Mouse (Mus musculus) retina, postnatal 7 days (tissue): ENCODE data around the gene Slc7a11.

ENCODE experiments used
- DNase-seq: peaks from one replicate; pipeline ENCODE4 v3.0.0-alpha.2; 2012; ENCODE audit warnings: low read depth, low spot score

Gene Slc7a11

DNA sequence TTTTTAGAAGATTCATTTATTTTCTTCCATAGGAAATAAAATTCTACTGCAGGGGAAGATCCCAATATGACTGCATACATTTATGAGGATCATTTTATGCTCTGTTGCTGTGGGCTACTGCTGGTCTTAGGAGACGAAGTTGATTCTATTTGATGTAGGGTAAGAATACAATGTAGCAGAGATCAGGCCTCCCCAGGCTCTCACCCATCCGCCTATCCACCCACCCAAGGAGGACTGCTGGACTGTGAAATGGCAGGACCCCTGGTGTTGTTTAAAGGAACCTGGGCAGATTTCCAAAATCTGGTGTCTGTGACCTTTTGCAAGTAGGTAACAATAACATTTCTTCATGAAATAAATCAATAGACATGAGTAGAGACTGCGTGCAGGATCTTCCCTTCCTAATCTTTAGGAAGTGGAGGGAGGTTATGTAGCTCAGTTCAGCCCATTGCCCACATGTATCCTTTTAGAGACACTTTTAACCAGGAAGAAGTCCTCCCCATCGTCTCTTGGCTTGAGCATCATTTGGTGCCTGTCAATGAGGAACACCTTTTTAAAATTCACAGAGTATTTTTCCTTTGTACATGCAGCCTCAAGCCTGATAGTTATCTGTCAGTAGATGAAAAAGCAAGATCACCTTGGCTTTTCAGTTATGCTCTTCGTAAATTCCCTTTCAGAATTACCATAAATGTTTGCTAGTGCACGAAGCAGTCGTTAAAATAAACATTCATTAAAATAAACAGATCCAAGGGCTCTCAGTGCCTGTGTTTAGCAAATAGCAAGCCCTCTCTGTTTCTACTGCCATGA lies 576.1 kb downstream of the Slc7a11 start:
- no peak for DNase-seq

DNA sequence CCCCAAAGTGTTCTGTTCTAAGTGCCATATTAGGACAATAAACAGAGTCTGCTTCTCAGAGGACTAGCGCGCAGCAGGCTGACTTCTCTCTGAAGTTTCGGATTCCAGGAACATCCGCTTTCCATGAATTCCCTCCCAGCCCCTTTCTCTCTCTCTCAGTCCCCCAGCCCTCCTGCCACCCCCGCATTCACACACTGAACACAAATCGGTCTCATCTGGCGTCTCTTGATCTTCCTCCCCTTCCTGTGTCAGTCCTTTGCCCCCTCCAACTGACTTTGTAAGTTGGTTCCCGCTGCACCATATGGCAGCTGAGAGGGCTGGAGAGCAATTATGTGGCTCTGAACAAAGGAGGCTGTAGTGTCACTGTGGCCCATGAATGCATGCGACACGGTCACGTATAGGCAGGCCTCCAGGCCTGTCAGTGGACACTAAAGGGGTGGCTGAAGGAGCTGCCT lies 577.3 kb downstream of the Slc7a11 start:
- no peak for DNase-seq

DNA sequence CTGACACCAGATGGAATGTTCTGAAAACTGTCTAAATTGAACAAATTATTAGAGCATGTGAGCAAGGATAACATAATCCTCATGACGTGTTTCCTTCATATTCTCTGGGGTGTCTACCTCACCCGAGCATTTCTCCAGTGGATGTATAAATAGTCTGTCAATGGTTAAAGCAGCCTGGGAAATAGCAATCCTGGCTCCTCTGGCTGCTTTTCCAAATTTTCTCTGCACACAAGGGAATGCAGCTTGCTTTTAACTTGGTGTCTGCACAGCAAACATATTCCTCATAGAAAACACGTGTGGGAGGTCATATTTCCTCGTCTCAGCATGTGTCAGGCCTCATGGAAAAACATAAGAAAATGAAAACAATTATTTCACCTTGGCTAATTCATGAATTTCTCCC lies 586.6 kb downstream of the Slc7a11 start:
- no peak for DNase-seq

DNA sequence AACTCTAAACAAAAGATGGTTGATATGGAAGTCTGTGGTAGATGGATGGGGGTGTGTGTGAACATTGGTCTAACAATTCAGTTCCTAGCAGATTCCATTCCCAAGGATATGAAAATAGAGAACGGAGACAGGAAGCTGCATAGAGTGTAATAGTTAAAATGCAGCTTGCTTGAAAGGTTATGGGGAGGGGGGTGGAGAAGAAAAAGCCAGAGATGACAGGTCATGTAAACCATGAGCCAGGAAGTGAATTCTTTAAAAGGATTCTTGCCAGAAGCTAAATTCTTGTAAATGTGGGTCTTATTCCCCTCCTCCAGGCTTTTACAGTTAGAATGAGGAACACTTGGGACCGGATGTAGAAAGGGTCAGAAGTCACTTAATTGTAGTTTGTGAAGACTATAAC lies 589.1 kb downstream of the Slc7a11 start:
- DNase-seq, result no peak

DNA sequence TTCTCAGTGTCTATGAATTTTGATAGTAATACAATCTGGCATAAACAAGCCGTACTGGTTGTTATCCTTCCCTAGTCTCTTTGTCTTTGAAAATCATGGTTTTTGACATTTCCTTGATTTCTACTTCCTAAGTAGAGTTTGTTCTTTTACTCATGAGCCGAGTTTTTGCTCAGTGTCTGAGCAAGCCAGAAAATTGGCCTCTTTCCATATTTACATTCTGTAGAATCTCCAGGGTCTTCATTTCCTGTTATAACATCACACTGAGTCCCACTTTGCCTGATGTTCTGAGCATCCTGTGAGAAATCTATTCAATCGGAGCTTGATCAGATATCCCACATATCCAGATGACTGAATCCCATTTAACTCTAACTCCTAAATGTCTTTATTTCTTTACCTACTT lies 600.4 kb downstream of the Slc7a11 start:
- no peak for DNase-seq
